Mouse (Mus musculus) kidney, postnatal 14 days (tissue): ENCODE measurements at regions not wholly inside any gene's neighbourhood (a gene's known extent, or its start where the extent isn't known, plus 50 kb on each side); places are given as distances from the start of the nearest gene placed in this dataset.
A peak's percentile ranks its signal among the peaks of the same experiment; 100 is the strongest.
"Not testable (repeated sequence)": the region's sequence is repeated elsewhere in the genome, so short reads cannot be mapped to it uniquely, and the experiment has no call there.

ENCODE experiments used
- DNase-seq: peaks from one replicate; pipeline ENCODE4 v3.0.0; 2022; ENCODE audit warnings: mixed read lengths

GRCm38 (mm10) chr4:55206226-55206625 lies 143.6 kb upstream of the Rad23b start:
- DNase-seq, result no peak

DNA sequence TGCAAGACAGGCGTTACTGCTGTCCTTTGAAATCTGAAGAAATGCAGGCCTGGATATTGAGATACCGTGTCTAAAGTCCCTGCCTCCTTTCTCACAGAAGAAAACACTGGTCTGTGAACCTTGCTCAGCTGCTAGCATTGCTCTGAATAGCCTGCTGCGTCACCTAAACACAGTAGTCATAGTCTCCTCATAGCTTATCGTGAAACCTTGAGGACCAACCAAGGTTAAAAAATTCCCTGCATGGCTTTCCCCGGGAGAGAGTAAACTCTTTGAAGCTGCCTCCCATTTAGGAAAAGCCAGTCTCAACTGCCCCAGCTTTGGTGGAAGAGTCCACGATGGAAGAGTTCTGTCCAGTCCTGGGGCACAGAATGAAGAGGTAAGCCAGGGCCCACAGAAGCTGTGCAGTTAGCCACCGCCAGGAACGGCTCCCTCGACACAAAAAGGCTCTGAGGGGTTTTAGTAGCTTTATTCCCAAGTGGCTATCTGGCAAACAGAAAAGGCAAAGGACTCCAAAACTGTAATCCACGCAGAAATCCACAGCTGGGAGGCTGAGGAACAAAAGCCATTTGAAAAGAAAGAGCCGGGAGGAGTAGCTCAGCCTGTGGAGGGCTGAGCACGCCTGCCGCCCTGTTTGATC lies 142.0 kb upstream of the Rad23b start:
- no peak for DNase-seq

DNA sequence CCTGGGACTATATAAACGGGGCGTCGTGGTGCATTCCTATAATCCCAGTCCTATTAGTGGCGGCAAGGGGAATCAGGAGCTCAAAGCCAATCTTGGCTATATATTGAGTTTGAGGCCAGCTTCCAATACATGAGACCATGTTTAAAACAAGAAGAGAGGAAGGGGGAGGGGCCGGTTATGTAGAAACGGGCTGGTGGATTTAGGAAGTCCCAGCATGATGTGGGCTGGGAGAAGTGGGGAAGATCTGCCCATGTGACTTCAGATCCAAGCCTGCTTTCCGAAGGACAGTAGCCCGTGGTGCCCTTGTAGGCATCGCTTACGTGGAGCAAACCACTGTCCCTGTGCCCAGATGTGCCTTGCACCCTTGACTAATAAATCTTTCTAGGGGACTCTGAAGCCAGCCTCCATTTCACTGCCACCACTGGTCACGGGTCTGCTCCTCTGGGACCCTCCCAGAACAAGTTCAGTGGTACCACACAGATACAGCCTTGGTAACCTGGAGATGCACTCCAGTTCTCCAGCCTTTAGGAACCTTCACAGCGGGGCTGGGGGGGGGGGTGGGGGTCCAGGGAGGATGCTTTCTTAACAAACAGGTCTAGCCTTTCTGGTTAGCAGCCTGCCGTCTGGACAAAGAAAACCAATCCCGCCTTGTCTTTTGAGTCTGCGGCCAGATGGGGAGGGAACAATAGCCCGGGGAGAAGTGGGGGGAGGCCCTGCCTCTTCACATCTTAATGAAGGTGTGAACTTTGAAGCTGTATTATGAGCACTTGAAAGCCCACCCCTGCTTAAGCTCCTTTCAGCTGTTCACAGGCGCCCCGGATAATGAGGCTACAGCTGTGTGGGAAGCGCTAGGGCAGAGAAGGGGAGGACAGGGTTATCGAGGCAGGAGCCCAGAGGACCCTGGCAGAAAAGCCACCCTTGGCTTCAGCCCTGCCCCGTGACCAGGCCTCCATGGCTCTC lies 141.2 kb upstream of the Rad23b start:
- no peak for DNase-seq

DNA sequence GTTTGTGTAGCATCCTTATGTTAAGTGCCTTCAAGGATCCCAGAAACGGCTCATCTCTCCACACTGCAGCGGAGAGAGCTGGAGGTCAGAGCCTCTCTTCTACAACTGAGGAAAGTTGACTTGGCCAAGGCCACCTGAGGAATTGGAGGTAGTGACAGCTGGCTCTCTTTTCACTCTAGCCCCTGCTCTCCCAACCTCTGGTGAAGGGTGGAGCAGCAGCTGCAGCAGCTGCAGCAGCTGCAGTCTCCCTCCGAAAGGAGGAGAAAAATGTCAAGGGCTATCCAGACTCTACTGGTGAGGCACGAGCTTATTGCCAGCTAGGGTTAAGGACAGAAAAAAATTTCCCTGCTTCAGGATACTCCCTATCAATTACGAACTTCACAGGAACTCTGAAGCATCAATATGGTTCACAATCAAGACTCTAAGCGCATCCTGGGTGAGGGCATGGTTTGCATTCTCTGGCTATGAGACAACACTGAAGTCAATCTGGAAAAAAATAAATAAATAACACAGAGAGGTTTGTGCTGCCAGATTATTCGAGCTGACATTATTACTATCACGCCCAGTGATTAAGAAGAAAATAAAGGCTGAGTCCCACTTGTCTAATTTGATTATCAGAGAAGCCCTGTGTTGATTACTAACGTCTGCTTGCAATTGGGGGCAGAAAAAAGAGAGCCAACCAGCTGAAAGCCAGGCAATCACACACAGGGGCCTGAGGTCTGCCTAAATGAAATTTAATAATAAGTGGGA lies 134.2 kb upstream of the Rad23b start:
- DNase-seq, result no peak

GRCm38 (mm10) chr4:55216175-55216545 lies 133.7 kb upstream of the Rad23b start:
- DNase-seq, result no peak

- no peak for DNase-seq
Observed at GRCm38 (mm10) chr4:55225766-55226165, 124.1 kb upstream of the Rad23b start.

DNA sequence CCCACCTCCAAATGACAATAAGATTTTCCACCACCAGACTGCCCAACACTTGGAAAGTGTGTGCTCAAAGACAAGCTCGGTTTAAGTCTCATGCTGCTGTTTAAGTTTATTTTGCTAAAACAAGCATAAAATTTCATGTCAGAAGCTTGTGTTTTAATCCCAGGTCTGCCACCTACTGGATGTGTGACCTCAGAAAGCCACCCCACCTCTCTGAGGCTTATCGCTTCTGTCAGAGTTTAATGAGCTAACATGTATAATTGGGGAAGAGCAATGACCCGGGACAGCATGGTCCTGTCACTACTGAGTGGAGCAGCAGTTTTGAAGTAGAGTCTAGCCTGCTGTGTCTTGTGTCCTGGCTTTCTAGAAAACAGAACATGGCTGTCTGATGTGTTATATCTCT lies 122.4 kb upstream of the Rad23b start:
- DNase-seq, result no peak

DNA sequence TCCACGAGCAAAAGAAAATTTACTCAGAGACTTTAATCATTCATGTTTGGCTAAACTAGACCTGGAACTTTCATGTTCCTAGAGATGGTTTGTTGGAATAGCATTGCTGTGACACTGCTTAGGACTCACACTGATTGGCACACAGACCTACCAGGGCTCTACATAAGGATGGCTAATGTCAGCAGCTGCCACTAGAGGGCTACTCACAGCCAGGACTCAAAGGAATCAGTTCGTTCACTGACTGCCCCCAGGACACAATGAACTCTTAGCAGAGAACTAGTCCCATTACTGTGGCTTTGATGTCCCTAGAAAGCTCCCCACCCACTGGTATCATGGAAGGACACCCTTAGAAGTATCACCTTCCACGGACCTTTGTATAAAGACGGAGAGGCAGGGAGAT lies 118.3 kb upstream of the Rad23b start:
- DNase-seq, result peak; percentile 21

GRCm38 (mm10) chr4:55237856-55238255 lies 112.0 kb upstream of the Rad23b start:
- no peak for DNase-seq

DNA sequence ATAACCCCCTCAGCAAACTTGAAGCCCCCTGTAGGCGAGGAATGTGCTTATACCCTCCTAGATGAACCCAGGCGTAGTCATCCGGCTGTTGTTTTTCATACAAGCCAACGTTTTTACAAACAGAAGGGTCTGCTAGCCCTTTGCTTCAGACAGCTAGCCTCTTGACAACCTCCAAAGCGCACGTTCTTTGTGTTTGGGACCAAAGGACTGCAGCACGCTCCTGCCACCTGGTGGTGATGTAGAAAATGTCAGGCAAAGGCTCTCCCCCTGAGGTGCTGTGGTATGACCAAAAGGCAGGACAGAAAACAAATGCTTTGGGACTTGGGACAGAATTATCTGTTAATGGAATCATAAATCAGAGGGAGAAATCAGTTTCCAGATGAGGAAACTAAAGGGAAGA lies 109.4 kb upstream of the Rad23b start:
- DNase-seq, result peak; percentile 70

GRCm38 (mm10) chr4:55242331-55242730 lies 107.5 kb upstream of the Rad23b start:
- DNase-seq, result peak; percentile 8

GRCm38 (mm10) chr4:55243091-55244058 lies 106.5 kb upstream of the Rad23b start:
- no peak for DNase-seq

DNA sequence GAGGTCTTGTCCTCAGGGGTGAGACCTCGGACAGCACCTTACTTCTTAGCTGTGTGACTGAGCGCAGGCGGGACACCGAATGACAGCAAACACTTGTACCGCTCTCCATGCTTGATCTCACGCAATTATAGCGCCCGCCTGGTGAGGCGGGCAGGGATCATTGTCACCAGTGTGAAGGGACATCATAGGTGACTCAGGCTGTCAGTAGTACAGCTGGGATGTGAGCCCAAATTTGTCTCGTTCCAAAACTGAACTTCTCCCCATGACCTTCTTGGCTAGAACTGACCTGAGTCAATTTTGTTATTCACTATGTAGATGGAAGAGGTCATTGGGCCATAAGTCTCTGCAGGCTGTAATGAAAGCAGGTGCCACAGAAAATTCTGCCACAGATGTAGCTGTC lies 104.1 kb upstream of the Rad23b start:
- DNase-seq, result no peak

DNA sequence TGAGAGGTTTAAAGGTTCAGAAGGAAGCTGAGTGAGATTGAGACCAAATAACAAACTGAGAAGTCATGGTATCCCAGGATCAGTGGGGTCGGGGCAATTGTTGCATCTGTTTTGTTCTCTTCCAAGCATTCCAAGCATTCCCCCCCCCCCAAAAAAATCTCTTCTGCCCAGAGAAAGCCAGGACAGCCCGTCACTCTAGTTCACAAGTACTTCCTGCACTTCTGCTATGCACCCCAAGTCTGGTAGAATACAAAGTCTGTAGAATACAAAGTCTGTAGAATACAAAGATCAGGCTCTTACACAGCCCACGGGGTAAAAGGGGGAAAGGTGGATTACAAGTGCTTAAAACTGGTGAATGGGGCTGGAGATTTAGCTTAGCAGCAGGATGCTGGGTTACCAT lies 99.5 kb upstream of the Rad23b start:
- no peak for DNase-seq

DNA sequence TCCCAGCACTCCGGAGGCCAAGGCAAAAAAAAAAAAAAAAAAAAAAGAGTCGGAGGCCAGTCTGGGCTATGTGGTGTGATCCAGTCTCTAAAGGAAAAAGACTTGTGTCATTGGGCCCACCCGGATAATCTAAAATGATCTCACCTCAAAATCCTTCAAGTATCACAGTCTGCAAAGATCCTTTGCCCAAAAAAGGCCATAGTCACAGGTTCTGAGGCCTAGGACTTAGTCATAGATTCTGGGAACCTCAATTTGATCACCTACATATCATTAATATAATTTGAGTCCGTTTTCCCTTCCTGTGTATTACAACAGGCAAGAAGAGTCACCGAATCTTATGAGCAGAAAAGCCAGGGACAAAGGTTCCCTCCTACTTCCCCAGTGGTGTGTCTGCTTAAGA lies 98.3 kb upstream of the Rad23b start:
- no peak for DNase-seq

DNA sequence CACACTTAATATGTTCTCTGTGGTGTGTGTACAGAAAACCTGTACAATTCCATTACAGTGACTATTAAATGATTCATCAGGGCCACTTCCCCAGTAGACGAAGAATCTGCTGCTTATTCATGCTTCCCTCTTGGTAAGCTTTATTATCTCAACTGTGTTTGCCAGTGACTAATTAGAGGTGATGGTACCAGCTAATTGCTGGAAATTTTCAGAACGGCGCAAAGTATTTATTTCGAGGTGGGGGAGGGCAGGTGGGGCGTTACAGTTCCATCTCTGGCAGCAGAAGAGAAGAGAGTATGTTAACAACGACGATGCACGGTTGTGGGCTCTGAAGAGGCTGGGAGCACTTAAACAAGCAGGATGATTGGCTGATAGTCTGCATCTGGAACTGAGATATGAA lies 96.1 kb upstream of the Rad23b start:
- no peak for DNase-seq

- no peak for DNase-seq
Observed at GRCm38 (mm10) chr4:55271965-55272630, 77.7 kb upstream of the Rad23b start.

DNA sequence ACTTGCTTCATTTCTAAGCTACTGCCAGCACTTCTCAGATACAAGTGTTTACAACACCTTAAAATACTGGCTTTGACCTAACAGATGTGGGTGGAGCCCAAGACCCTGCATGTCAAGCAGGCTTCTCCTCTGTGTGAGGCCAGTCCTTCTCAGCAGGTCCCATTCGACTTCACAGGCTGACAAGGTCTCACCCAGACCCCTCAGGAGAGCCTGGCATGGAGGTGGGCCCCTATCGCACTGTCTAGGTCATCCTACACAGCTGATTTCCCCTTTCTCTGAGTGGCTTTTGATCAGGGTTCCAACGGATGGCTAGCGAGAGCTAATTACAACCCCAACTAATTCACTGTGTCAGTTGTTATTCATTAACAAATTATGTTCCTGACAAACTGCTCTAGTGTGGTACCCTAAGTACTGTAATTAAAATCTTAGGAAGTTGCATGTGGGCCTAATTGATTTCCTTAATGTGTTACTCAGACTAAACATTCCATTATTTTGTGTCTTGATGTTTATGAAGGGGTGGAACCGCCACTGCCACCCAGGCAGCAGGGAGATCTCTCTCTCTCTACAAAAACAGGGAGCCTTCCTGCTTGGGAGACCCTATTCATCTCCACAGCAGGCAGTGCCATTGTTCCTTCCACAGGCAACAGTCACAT lies 73.4 kb upstream of the Rad23b start:
- DNase-seq, result no peak

- DNase-seq, result not testable (repeated sequence)
Observed at GRCm38 (mm10) chr4:55279351-55279750, 70.5 kb upstream of the Rad23b start.

- DNase-seq, result no peak
Observed at GRCm38 (mm10) chr4:55280706-55281105, 69.1 kb upstream of the Rad23b start.

GRCm38 (mm10) chr4:55281486-55282096 lies 68.3 kb upstream of the Rad23b start:
- DNase-seq, result no peak
